Mouse (Mus musculus) heart, postnatal 10 days (tissue): ENCODE results near the gene Olfr452. TPM values are rescaled to one million over a fixed set of nuclear protein-coding genes. Genes with fewer than 3 reads are reported as not detected.

ENCODE experiments used
- DNase-seq, 2 experiments: peaks; one replicate each; pipeline ENCODE4 v3.0.0; 2021
- intact Hi-C: fragments of 180-260 bp; cut with DNase I; formaldehyde crosslinking; loops from one replicate; pipeline ENCODE4 v1.15.1; 2025
- total RNA-seq, 2 experiments: library from RNA; stranded (reverse); gene quantifications; 2 replicates each; pipeline ENCODE4 v1.2.3; 2021

Gene Olfr452
- total RNA-seq = not detected

GRCm38 (mm10) chr6:42784793-42785192 is at the start of gene Olfr452:
Gene Olfr452, plus strand, starts transcription at chr6:42785093.
- no peak for DNase-seq
- intact Hi-C loops = no loop called here

- intact Hi-C loops = no loop called here
- DNase-seq = no peak
Observed at GRCm38 (mm10) chr6:42739071-42739470, 45.8 kb upstream of the Olfr452 start, which contains the start of gene Olfr453. Gene Olfr453, plus strand, starts transcription at chr6:42739371.

- DNase-seq = no peak
- intact Hi-C loops = no loop called here
Observed at GRCm38 (mm10) chr6:42742303-42742702, 42.6 kb upstream of the Olfr452 start.

- no peak for DNase-seq
- intact Hi-C loops = no loop called here
Observed at GRCm38 (mm10) chr6:42747846-42748245, 37.0 kb upstream of the Olfr452 start.

GRCm38 (mm10) chr6:42756104-42756503 is 28.8 kb upstream of the Olfr452 start, which contains the start of gene Olfr38:
Gene Olfr38, plus strand, starts transcription at chr6:42756404.
- DNase-seq = no peak
- intact Hi-C loops = no loop called here

- intact Hi-C loops = no loop called here
- no peak for DNase-seq
Observed at GRCm38 (mm10) chr6:42777066-42777465, 7.8 kb upstream of the Olfr452 start.

GRCm38 (mm10) chr6:42790247-42790948 is 5.5 kb downstream of the Olfr452 start:
- no peak for DNase-seq
- intact Hi-C loops = no loop called here

- intact Hi-C loops = no loop called here
- no peak for DNase-seq
Observed at GRCm38 (mm10) chr6:42790949-42791556, 6.2 kb downstream of the Olfr452 start.

GRCm38 (mm10) chr6:42794982-42795381 is 10.1 kb downstream of the Olfr452 start:
- DNase-seq = no peak
- intact Hi-C loops = no loop called here

GRCm38 (mm10) chr6:42811639-42812038 is 26.7 kb downstream of the Olfr452 start, which contains the start of gene Olfr450:
Gene Olfr450, plus strand, starts transcription at chr6:42811939.
- no peak for DNase-seq
- intact Hi-C loops = no loop called here

GRCm38 (mm10) chr6:42834084-42834483 is 49.2 kb downstream of the Olfr452 start, which contains the start of gene Olfr449:
Gene Olfr449, plus strand, starts transcription at chr6:42834384.
- DNase-seq = no peak
- intact Hi-C loops = no loop called here

Other genes with a start within 250 kb of the Olfr452 start
- gene Olfr455, start 237.5 kb upstream of the Olfr452 start, total RNA-seq = not detected
- gene Tcaf3, start 187.4 kb upstream of the Olfr452 start, total RNA-seq = not detected
- 1 to 10 TPM; 4.4 to 5.7 TPM for gene Tcaf2, start 139.8 kb upstream of the Olfr452 start, total RNA-seq
- 10 to 100 TPM; 25.5 to 30.6 TPM for gene Tcaf1, start 75.0 kb upstream of the Olfr452 start, total RNA-seq
- gene Olfr453, start 45.7 kb upstream of the Olfr452 start, total RNA-seq = not detected
- not detected for gene Olfr38, start 28.7 kb upstream of the Olfr452 start, total RNA-seq
- not detected for gene Olfr450, start 26.8 kb downstream of the Olfr452 start, total RNA-seq
- not detected for gene Olfr449, start 49.3 kb downstream of the Olfr452 start, total RNA-seq
- gene Olfr448, start 105.3 kb downstream of the Olfr452 start, total RNA-seq = not detected
- not detected for gene Olfr447, start 123.8 kb downstream of the Olfr452 start, total RNA-seq
- not detected for gene Olfr446, start 136.3 kb downstream of the Olfr452 start, total RNA-seq
- not detected for gene Olfr444, start 164.0 kb downstream of the Olfr452 start, total RNA-seq